Mouse (Mus musculus): ENCODE results near the gene Thrap3. TPM values are rescaled to one million over a fixed set of nuclear protein-coding genes. Genes with fewer than 3 reads are reported as not detected.
A peak's percentile ranks its signal among the peaks of the same experiment; 100 is the strongest.
"Not testable (repeated sequence)": the region's sequence is repeated elsewhere in the genome, so short reads cannot be mapped to it uniquely, and the experiment has no call there.

The Thrap3 gene
- polyA plus RNA-seq, 1 experiment from 2014 or later: 258 TPM

GRCm38 (mm10) chr4:126227077-126227761 is 24.7 kb upstream of the Thrap3 start:
- peaks cover 15% of the 10 kb centered on the region for H3K36me3 ChIP-seq (ENCODE audit: control insufficient read depth, insufficient read depth, low read length)
- 7% methylated on average over 18 of the region's 18 CpGs for WGBS
- H3K4me1 ChIP-seq (ENCODE audit: control insufficient read depth, insufficient read depth, low read length): no peaks in the 10 kb centered on the region
- no peaks in the 10 kb centered on the region for H3K9me3 ChIP-seq (ENCODE audit: control insufficient read depth, low read depth, low read length)
- H3K4me2 ChIP-seq (replicated peaks; ENCODE audit: low read depth, low read length): peak overlapping the region; percentile 53
- ATAC-seq (ENCODE audit: insufficient number of reproducible peaks, insufficient read depth, low FRiP score, low read depth): peak; percentile 80; the same call in 1 of the 2 replicates
- no peaks in the 10 kb centered on the region for H3K27me3 ChIP-seq (ENCODE audit: control insufficient read depth, insufficient read depth, low read length)
- peak overlapping the region; percentile 8; the same call in 1 of the 2 replicates for H3K4me3 ChIP-seq (ENCODE audit: low read depth, low read length)
- H3K9ac ChIP-seq (replicated peaks; ENCODE audit: low read depth, low read length): no peak overlapping the region
- H3K27ac ChIP-seq (ENCODE audit: low read length): no peak overlapping the region; the same call in 1 of the 2 replicates

GRCm38 (mm10) chr4:126226640-126227039 is 24.1 kb upstream of the Thrap3 start:
- ATAC-seq (ENCODE audit: insufficient number of reproducible peaks, insufficient read depth, low FRiP score, low read depth): no peak

GRCm38 (mm10) chr4:126222631-126223030 is 20.1 kb upstream of the Thrap3 start:
- Histone ChIP-seq H3K4me2 (replicated peaks; ENCODE audit: low read depth, low read length) (no peak overlapping the region), H3K4me3 (ENCODE audit: low read depth, low read length) (no peak overlapping the region), H3K9me3 (ENCODE audit: control insufficient read depth, low read depth, low read length) (no peaks in the 10 kb centered on the region), H3K9ac (replicated peaks; ENCODE audit: low read depth, low read length) (no peak overlapping the region), H3K27ac (ENCODE audit: low read length) (no peak overlapping the region), H3K36me3 (ENCODE audit: control insufficient read depth, insufficient read depth, low read length) (no peaks in the 10 kb centered on the region), H3K27me3 (ENCODE audit: control insufficient read depth, insufficient read depth, low read length) (no peaks in the 10 kb centered on the region), H3K4me1 (ENCODE audit: control insufficient read depth, insufficient read depth, low read length) (no peaks in the 10 kb centered on the region)
- no peak for ATAC-seq (ENCODE audit: insufficient number of reproducible peaks, insufficient read depth, low FRiP score, low read depth)
- 78% methylated on average over 11 of the region's 11 CpGs for WGBS

More at GRCm38 (mm10) chr4:126226640-126227039, 24.1 kb upstream of the Thrap3 start:
- Histone ChIP-seq H3K9me3 (ENCODE audit: control insufficient read depth, low read depth, low read length) (no peaks in the 10 kb centered on the region), H3K4me3 (ENCODE audit: low read depth, low read length) (no peak overlapping the region), H3K36me3 (ENCODE audit: control insufficient read depth, insufficient read depth, low read length) (peaks cover 9% of the 10 kb centered on the region), H3K27ac (ENCODE audit: low read length) (no peak overlapping the region), H3K4me2 (replicated peaks; ENCODE audit: low read depth, low read length) (no peak overlapping the region), H3K9ac (replicated peaks; ENCODE audit: low read depth, low read length) (no peak overlapping the region), H3K4me1 (ENCODE audit: control insufficient read depth, insufficient read depth, low read length) (no peaks in the 10 kb centered on the region), H3K27me3 (ENCODE audit: control insufficient read depth, insufficient read depth, low read length) (no peaks in the 10 kb centered on the region)
- WGBS: 51% methylated on average over 12 of the region's 12 CpGs

- Histone ChIP-seq H3K4me2 (replicated peaks; ENCODE audit: low read depth, low read length) (no peak overlapping the region), H3K9me3 (ENCODE audit: control insufficient read depth, low read depth, low read length) (no peaks in the 10 kb centered on the region), H3K27ac (ENCODE audit: low read length) (no peak overlapping the region), H3K36me3 (ENCODE audit: control insufficient read depth, insufficient read depth, low read length) (no peaks in the 10 kb centered on the region), H3K27me3 (ENCODE audit: control insufficient read depth, insufficient read depth, low read length) (no peaks in the 10 kb centered on the region), H3K9ac (replicated peaks; ENCODE audit: low read depth, low read length) (no peak overlapping the region), H3K4me3 (ENCODE audit: low read depth, low read length) (no peak overlapping the region), H3K4me1 (ENCODE audit: control insufficient read depth, insufficient read depth, low read length) (no peaks in the 10 kb centered on the region)
- WGBS: 89% methylated on average over 10 of the region's 10 CpGs
- ATAC-seq (ENCODE audit: insufficient number of reproducible peaks, insufficient read depth, low FRiP score, low read depth): no peak
These were observed 17.5 kb upstream of the Thrap3 start for GRCm38 (mm10) chr4:126220045-126220444.

- H3K27ac ChIP-seq (ENCODE audit: low read length); H3K36me3 ChIP-seq (ENCODE audit: control insufficient read depth, insufficient read depth, low read length); H3K4me2 ChIP-seq (replicated peaks; ENCODE audit: low read depth, low read length); ATAC-seq (ENCODE audit: insufficient number of reproducible peaks, insufficient read depth, low FRiP score, low read depth); H3K4me3 ChIP-seq (ENCODE audit: low read depth, low read length); H3K4me1 ChIP-seq (ENCODE audit: control insufficient read depth, insufficient read depth, low read length); H3K27me3 ChIP-seq (ENCODE audit: control insufficient read depth, insufficient read depth, low read length); H3K9me3 ChIP-seq (ENCODE audit: control insufficient read depth, low read depth, low read length); H3K9ac ChIP-seq (replicated peaks; ENCODE audit: low read depth, low read length): not testable (repeated sequence)
- WGBS: 71% methylated on average over 3 of the region's 3 CpGs
These were observed 17.0 kb upstream of the Thrap3 start for GRCm38 (mm10) chr4:126219540-126219939.

GRCm38 (mm10) chr4:126217771-126218170 is 15.2 kb upstream of the Thrap3 start:
- Histone ChIP-seq H3K27ac (ENCODE audit: low read length) (no peak overlapping the region), H3K4me2 (replicated peaks; ENCODE audit: low read depth, low read length) (no peak overlapping the region), H3K9ac (replicated peaks; ENCODE audit: low read depth, low read length) (no peak overlapping the region), H3K4me3 (ENCODE audit: low read depth, low read length) (no peak overlapping the region), H3K36me3 (ENCODE audit: control insufficient read depth, insufficient read depth, low read length) (no peaks in the 10 kb centered on the region), H3K9me3 (ENCODE audit: control insufficient read depth, low read depth, low read length) (no peaks in the 10 kb centered on the region), H3K27me3 (ENCODE audit: control insufficient read depth, insufficient read depth, low read length) (no peaks in the 10 kb centered on the region), H3K4me1 (ENCODE audit: control insufficient read depth, insufficient read depth, low read length) (no peaks in the 10 kb centered on the region)
- 80% methylated on average over 6 of the region's 6 CpGs for WGBS
- ATAC-seq (ENCODE audit: insufficient number of reproducible peaks, insufficient read depth, low FRiP score, low read depth): no peak

GRCm38 (mm10) chr4:126207081-126207480 is 4.5 kb upstream of the Thrap3 start:
- Histone ChIP-seq H3K4me3 (ENCODE audit: low read depth, low read length) (no peak overlapping the region), H3K27ac (ENCODE audit: low read length) (no peak overlapping the region), H3K4me1 (ENCODE audit: control insufficient read depth, insufficient read depth, low read length) (peaks cover 8% of the 10 kb centered on the region; the same call in 1 of the 2 replicates), H3K9ac (replicated peaks; ENCODE audit: low read depth, low read length) (no peak overlapping the region), H3K4me2 (replicated peaks; ENCODE audit: low read depth, low read length) (no peak overlapping the region), H3K27me3 (ENCODE audit: control insufficient read depth, insufficient read depth, low read length) (no peaks in the 10 kb centered on the region), H3K9me3 (ENCODE audit: control insufficient read depth, low read depth, low read length) (no peaks in the 10 kb centered on the region), H3K36me3 (ENCODE audit: control insufficient read depth, insufficient read depth, low read length) (no peaks in the 10 kb centered on the region)
- WGBS: 56% methylated on average over 6 of the region's 6 CpGs
- no peak for ATAC-seq (ENCODE audit: insufficient number of reproducible peaks, insufficient read depth, low FRiP score, low read depth)

GRCm38 (mm10) chr4:126205386-126205785 is 2.8 kb upstream of the Thrap3 start:
- WGBS: 46% methylated on average over 1 of the region's 1 CpGs
- Histone ChIP-seq H3K9me3 (ENCODE audit: control insufficient read depth, low read depth, low read length) (no peaks in the 10 kb centered on the region), H3K9ac (replicated peaks; ENCODE audit: low read depth, low read length) (no peak overlapping the region), H3K4me2 (replicated peaks; ENCODE audit: low read depth, low read length) (no peak overlapping the region), H3K27ac (ENCODE audit: low read length) (no peak overlapping the region), H3K36me3 (ENCODE audit: control insufficient read depth, insufficient read depth, low read length) (no peaks in the 10 kb centered on the region), H3K4me3 (ENCODE audit: low read depth, low read length) (no peak overlapping the region), H3K4me1 (ENCODE audit: control insufficient read depth, insufficient read depth, low read length) (peaks cover 13% of the 10 kb centered on the region), H3K27me3 (ENCODE audit: control insufficient read depth, insufficient read depth, low read length) (no peaks in the 10 kb centered on the region)
- no peak for ATAC-seq (ENCODE audit: insufficient number of reproducible peaks, insufficient read depth, low FRiP score, low read depth)
